8 mouse cellular contexts compared by ENCODE assay signal in the genomic region with DNA sequence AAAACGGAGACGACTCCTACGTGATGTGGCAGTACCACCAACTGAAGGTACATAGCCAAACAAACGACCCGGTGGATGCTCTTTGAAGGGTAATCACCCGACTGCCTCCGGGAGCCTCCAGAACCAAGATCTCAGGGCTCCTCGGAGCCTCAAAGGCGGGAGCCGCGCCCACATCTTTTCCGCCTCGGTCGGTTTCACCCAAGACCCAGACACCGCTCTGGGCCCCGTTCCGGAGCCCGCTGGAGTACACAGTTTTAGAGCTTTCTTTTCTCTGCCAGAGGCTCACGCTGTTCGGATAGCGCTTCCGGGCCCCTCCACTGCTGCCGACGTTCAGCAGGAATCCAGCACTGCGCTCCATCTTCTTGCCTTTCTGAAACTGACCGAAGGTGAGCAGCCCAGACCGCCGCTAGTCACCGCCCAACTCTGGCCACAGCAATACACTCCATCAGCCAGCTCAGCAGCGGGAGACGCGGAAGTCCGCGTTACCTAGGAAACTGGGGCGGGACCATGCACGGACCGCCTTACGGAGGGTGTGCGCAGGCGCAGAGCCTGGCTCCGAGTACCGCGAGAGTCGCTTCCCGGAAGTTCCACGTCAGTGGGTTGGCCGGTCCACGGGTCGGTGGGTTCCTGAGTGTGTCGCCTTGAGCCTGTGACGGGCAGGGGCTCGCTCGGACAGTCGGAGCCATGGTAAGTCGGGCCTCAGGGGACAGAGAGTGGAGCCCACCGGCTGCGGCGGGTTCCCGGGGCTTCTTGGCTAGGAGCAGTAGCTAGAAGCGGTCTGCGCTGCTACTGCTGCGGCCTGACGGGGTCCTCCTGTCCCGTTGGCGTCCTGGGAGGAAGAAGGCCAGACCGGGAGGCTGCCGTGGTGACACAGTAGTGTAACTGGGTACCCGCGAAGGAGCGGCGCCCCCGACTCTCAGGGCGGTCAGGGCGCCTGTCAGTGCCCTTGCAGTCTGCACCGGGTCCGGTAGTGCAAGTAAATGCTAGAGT. TPM values are rescaled to one million over a fixed set of nuclear protein-coding genes. Genes with fewer than 3 reads are reported as not detected.
DNase-seq lines count a peak whose midpoint lies in the region; ATAC-seq and TF ChIP-seq lines count a peak whose summit lies in the region.

A gene (plus strand): TSS at position 585 of the 990 bp plus-strand sequence.

- H3K4me1 ChIP-seq in hindbrain, embryonic 10.5 days (replicated peaks) = peaks cover 21% of the 10 kb centered on the region
- 0 out of 2 replicates have a peak, but pooled peaks cover 2% of the 10 kb centered on the region for H3K4me1 ChIP-seq in lung, postnatal 0 days (ENCODE audit: insufficient read depth, low read depth, low read length)

- H3K9me3 ChIP-seq in hindbrain, embryonic 10.5 days = no peaks in the 10 kb centered on the region
- H3K9me3 ChIP-seq in lung, postnatal 0 days (ENCODE audit: low read length) = no peaks in the 10 kb centered on the region

- ATAC-seq in frontal cortex, adult (ENCODE audit: low TSS enrichment) = peak; percentile 99
- ATAC-seq in lung, postnatal 0 days = peak; percentile 100

- TF ChIP-seq EP300 in lung, postnatal 0 days (IDR thresholded peaks at IDR 0.05) = no peak

- peak within 1 kb of the TSS; percentile 93 for H3K27ac ChIP-seq in hindbrain, embryonic 10.5 days
- H3K27ac ChIP-seq in lung, postnatal 0 days (ENCODE audit: low read length) = peak within 1 kb of the TSS; percentile 78

- under 1% methylated on average over 76 of the region's 76 CpGs for WGBS in hindbrain, embryonic 10.5 days
- WGBS in lung, postnatal 0 days = under 1% methylated on average over 76 of the region's 76 CpGs

- peak within 1 kb of the TSS; percentile 98 for H3K9ac ChIP-seq in lung, postnatal 0 days (replicated peaks; ENCODE audit: low read depth)

- H3K27me3 ChIP-seq in hindbrain, embryonic 10.5 days (ENCODE audit: insufficient read depth, poor library complexity, severe bottlenecking) = no peaks in the 10 kb centered on the region
- no peaks in the 10 kb centered on the region for H3K27me3 ChIP-seq in lung, postnatal 0 days (replicated peaks; ENCODE audit: insufficient read depth, low read length)

- peaks cover 7% of the 10 kb centered on the region for H3K36me3 ChIP-seq in hindbrain, embryonic 10.5 days
- peaks cover 2% of the 10 kb centered on the region; the same call in 1 of the 2 replicates for H3K36me3 ChIP-seq in lung, postnatal 0 days (ENCODE audit: insufficient read depth, low read length)

- TF ChIP-seq CTCF in lung, postnatal 0 days (IDR thresholded peaks at IDR 0.05) = 0 out of 2 replicates have a peak, but pooled peaks have one; percentile 13

- peak within 1 kb of the TSS; percentile 78 for H3K4me2 ChIP-seq in lung, postnatal 0 days (replicated peaks; ENCODE audit: low read depth, low read length)

- DNase-seq in MEL-GATA-1-ER (ENCODE audit: extremely low read depth, low read depth) = peak; percentile 86
- peak; percentile 99 for DNase-seq in cerebellum, adult 8-10 months
- peak; percentile 99 for DNase-seq in hindbrain, embryonic 10.5 days (ENCODE audit: low spot score)
- DNase-seq in layer of hippocampus, adult 9-11 months = peak; percentile 97
- peak; percentile 98 for DNase-seq in lung, postnatal 0 days (ENCODE audit: low spot score)
- peak; percentile 99 for DNase-seq in ovary, postnatal 14 days (ENCODE audit: low spot score)
- peak; percentile 98 for DNase-seq in thymus, postnatal 14 days

- H3K4me3 ChIP-seq in hindbrain, embryonic 10.5 days = peak within 1 kb of the TSS; percentile 95
- peak within 1 kb of the TSS; percentile 88 for H3K4me3 ChIP-seq in lung, postnatal 0 days (ENCODE audit: low read depth, low read length)

RNA-seq across cellular contexts. Expression of the gene that starts here (rescaled TPM):
- 149 and 155 TPM in 2 replicates for polyA plus RNA-seq in hindbrain, embryonic 10.5 days (2016; fragmentation: Nextera tagmentation; extraction: Ambion mirVana)
- 87.5 and 90.9 TPM in 2 replicates for polyA plus RNA-seq in lung, postnatal 0 days (2015; fragmentation: Nextera tagmentation; extraction: Ambion mirVana)

Comparison
In these comparisons a context has a peak if more than half of its experiments do, and no peak if none do; other contexts are left out.
1. Peak in every context shown above with its lines: DNase-seq, ATAC-seq, H3K4me3 ChIP-seq and H3K27ac ChIP-seq.